Mouse (Mus musculus): ENCODE data around the gene Flvcr2. TPM values are rescaled to one million over a fixed set of nuclear protein-coding genes. Genes with fewer than 3 reads are reported as not detected.

Gene Flvcr2
- polyA plus RNA-seq, 2 experiments, result 2.7 to 3.6 TPM

- Histone ChIP-seq H3K4me2 (ENCODE audit: low read depth) (no peak overlapping the region), H3K4me3 (ENCODE audit: insufficient read depth in 1 of 2, low read depth in 2 of 2, low read length in 2 of 2) (no peak overlapping the region), H3K4me1 (replicated peaks; ENCODE audit: control insufficient read depth in 2 of 2, insufficient read depth in 2 of 2, low read length in 1 of 2) (peaks cover 0 to 7% of the 10 kb centered on the region in 2 experiments; a peak in 2 of 4 replicates), H3K9me3 (ENCODE audit: control insufficient read depth, low read length) (no peaks in the 10 kb centered on the region), H3K27me3 (ENCODE audit: control insufficient read depth, insufficient read depth, low read length) (no peaks in the 10 kb centered on the region), H3K9ac (replicated peaks) (no peak overlapping the region), H3K36me3 (replicated peaks; ENCODE audit: control insufficient read depth, insufficient read depth, low read depth) (no peaks in the 10 kb centered on the region), H3K27ac (no peak overlapping the region)
- 54% methylated on average over 3 of the region's 3 CpGs for WGBS (ENCODE audit: insufficient replicate concordance)
- ATAC-seq (ENCODE audit: insufficient read depth) (no peak), DNase-seq (ENCODE audit: low read depth in 3 of 3, low spot score in 3 of 3) (no peak)
- TF ChIP-seq EP300 (IDR thresholded peaks at IDR 0.05; ENCODE audit: low read depth) (no peak), CTCF (IDR thresholded peaks at IDR 0.05; ENCODE audit: low read depth) (no peak)
These were observed 10.1 kb downstream of the Flvcr2 start for GRCm38 (mm10) chr12:85756455-85756854.

- no peak overlapping the region for H3K4me2 ChIP-seq (ENCODE audit: low read depth)
- 47% methylated on average over 3 of the region's 3 CpGs for WGBS (ENCODE audit: insufficient replicate concordance)
- no peaks in the 10 kb centered on the region for H3K27me3 ChIP-seq (ENCODE audit: control insufficient read depth, insufficient read depth, low read length)
- ATAC-seq (ENCODE audit: insufficient read depth) (no peak), DNase-seq (ENCODE audit: low read depth in 3 of 3, low spot score in 3 of 3) (no peak)
- H3K36me3 ChIP-seq (replicated peaks; ENCODE audit: control insufficient read depth, insufficient read depth, low read depth), result no peaks in the 10 kb centered on the region
- H3K9me3 ChIP-seq (ENCODE audit: control insufficient read depth, low read length), result no peaks in the 10 kb centered on the region
- no peak overlapping the region for H3K9ac ChIP-seq (replicated peaks)
- no peak overlapping the region for H3K27ac ChIP-seq
- H3K4me1 ChIP-seq (replicated peaks; ENCODE audit: control insufficient read depth in 2 of 2, insufficient read depth in 2 of 2, low read length in 1 of 2), result peaks cover 0 to 7% of the 10 kb centered on the region in 2 experiments; a peak in 2 of 4 replicates
- TF ChIP-seq CTCF (IDR thresholded peaks at IDR 0.05; ENCODE audit: low read depth) (no peak), EP300 (IDR thresholded peaks at IDR 0.05; ENCODE audit: low read depth) (no peak)
- H3K4me3 ChIP-seq (ENCODE audit: insufficient read depth in 1 of 2, low read depth in 2 of 2, low read length in 2 of 2), result no peak overlapping the region
These were observed 10.7 kb downstream of the Flvcr2 start for GRCm38 (mm10) chr12:85757074-85757473.

DNA sequence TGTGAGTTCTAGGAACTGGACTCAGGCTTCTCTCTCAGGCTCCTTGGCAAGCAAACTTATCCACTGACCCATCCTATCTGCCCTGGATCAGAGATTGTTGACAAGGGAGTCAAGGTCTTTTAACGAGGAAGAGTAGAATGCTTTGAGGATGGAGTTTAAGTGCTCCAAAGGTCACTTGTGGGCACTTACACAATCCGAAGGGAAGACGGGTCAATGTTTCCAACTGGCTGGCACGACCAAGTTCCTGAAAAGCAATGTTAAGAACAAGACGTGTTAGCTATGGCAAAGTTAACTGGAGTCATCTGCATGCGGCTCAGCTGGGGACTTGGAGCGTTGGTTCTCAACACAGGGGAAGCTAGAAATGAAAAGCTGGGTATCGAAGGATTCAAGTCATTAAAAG lies 12.4 kb downstream of the Flvcr2 start:
- 60% methylated on average over 8 of the region's 8 CpGs for WGBS (ENCODE audit: insufficient replicate concordance)
- no peak overlapping the region for H3K4me3 ChIP-seq (ENCODE audit: insufficient read depth in 1 of 2, low read depth in 2 of 2, low read length in 2 of 2)
- no peak overlapping the region for H3K9ac ChIP-seq (replicated peaks)
- TF ChIP-seq EP300 (IDR thresholded peaks at IDR 0.05; ENCODE audit: low read depth) (no peak), CTCF (IDR thresholded peaks at IDR 0.05; ENCODE audit: low read depth) (no peak)
- DNase-seq (ENCODE audit: low read depth in 3 of 3, low spot score in 3 of 3) (no peak), ATAC-seq (ENCODE audit: insufficient read depth) (no peak)
- no peaks in the 10 kb centered on the region for H3K27me3 ChIP-seq (ENCODE audit: control insufficient read depth, insufficient read depth, low read length)
- H3K36me3 ChIP-seq (replicated peaks; ENCODE audit: control insufficient read depth, insufficient read depth, low read depth), result no peaks in the 10 kb centered on the region
- no peak overlapping the region for H3K4me2 ChIP-seq (ENCODE audit: low read depth)
- no peaks in the 10 kb centered on the region for H3K9me3 ChIP-seq (ENCODE audit: control insufficient read depth, low read length)
- H3K27ac ChIP-seq, result no peak overlapping the region
- no peaks in the 10 kb centered on the region; a peak in 1 of 4 replicates for H3K4me1 ChIP-seq (replicated peaks; ENCODE audit: control insufficient read depth in 2 of 2, insufficient read depth in 2 of 2, low read length in 1 of 2)

DNA sequence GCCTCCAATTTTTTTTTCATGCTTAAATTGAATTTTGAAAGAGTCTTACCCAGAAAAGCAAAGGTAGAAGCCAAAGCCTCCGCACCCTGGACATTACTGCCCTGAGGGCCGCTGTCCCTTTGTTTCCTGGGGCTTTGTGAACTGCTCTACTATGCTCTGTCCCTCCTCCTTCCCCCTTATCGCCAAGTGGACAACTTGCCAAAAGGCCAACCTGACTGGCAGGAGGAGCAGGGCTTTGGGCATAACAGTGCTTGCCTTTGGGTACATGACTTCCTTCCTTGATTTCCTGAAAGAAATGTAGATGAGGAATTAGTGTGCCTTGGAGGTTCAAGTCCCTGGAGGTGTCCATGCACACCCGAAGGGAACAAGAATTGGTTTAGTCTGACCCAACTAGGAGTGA lies 15.1 kb downstream of the Flvcr2 start:
- Histone ChIP-seq H3K27me3 (ENCODE audit: control insufficient read depth, insufficient read depth, low read length) (no peaks in the 10 kb centered on the region), H3K4me3 (ENCODE audit: insufficient read depth in 1 of 2, low read depth in 2 of 2, low read length in 2 of 2) (no peak overlapping the region), H3K27ac (no peak overlapping the region), H3K9me3 (ENCODE audit: control insufficient read depth, low read length) (no peaks in the 10 kb centered on the region), H3K36me3 (replicated peaks; ENCODE audit: control insufficient read depth, insufficient read depth, low read depth) (no peaks in the 10 kb centered on the region), H3K4me2 (ENCODE audit: low read depth) (no peak overlapping the region), H3K4me1 (replicated peaks; ENCODE audit: control insufficient read depth in 2 of 2, insufficient read depth in 2 of 2, low read length in 1 of 2) (peaks cover 0 to 2% of the 10 kb centered on the region in 2 experiments; a peak in 1 of 4 replicates), H3K9ac (replicated peaks) (no peak overlapping the region)
- TF ChIP-seq EP300 (IDR thresholded peaks at IDR 0.05; ENCODE audit: low read depth) (no peak), CTCF (IDR thresholded peaks at IDR 0.05; ENCODE audit: low read depth) (no peak)
- WGBS (ENCODE audit: insufficient replicate concordance), result 66% methylated on average over 4 of the region's 4 CpGs
- ATAC-seq (ENCODE audit: insufficient read depth) (no peak), DNase-seq (ENCODE audit: low read depth in 3 of 3, low spot score in 3 of 3) (no peak)

GRCm38 (mm10) chr12:85764686-85765085 lies 18.3 kb downstream of the Flvcr2 start:
- H3K27ac ChIP-seq, result no peak overlapping the region
- ATAC-seq (ENCODE audit: insufficient read depth), result no peak
- H3K9ac ChIP-seq (replicated peaks), result no peak overlapping the region
- no peak overlapping the region for H3K4me2 ChIP-seq (ENCODE audit: low read depth)
- no peak for TF ChIP-seq EP300 (IDR thresholded peaks at IDR 0.05; ENCODE audit: low read depth)
- TF ChIP-seq CTCF (IDR thresholded peaks at IDR 0.05; ENCODE audit: low read depth), result no peak
- no peaks in the 10 kb centered on the region for H3K27me3 ChIP-seq (ENCODE audit: control insufficient read depth, insufficient read depth, low read length)
- H3K4me1 ChIP-seq (replicated peaks; ENCODE audit: control insufficient read depth in 2 of 2, insufficient read depth in 2 of 2, low read length in 1 of 2), result peaks cover 0 to 2% of the 10 kb centered on the region in 2 experiments; a peak in 1 of 4 replicates
- 42% methylated on average over 1 of the region's 1 CpGs for WGBS (ENCODE audit: insufficient replicate concordance)
- H3K36me3 ChIP-seq (replicated peaks; ENCODE audit: control insufficient read depth, insufficient read depth, low read depth), result no peaks in the 10 kb centered on the region
- H3K4me3 ChIP-seq (ENCODE audit: insufficient read depth in 1 of 2, low read depth in 2 of 2, low read length in 2 of 2), result no peak overlapping the region
- DNase-seq (ENCODE audit: low read depth in 3 of 3, low spot score in 3 of 3), result no peak
- no peaks in the 10 kb centered on the region for H3K9me3 ChIP-seq (ENCODE audit: control insufficient read depth, low read length)

All from liver, embryonic 14.5 days (tissue).